Mouse (Mus musculus) small intestine, adult 10 weeks (tissue): ENCODE measurements around the gene Xpa. TPM values are rescaled to one million over a fixed set of nuclear protein-coding genes. Genes with fewer than 3 reads are reported as not detected.

Source experiments
- polyA plus RNA-seq: library from polyadenylated mRNA; stranded (reverse); fragments of 350-450 nt; fragmentation: Illumina TruSeq; extraction: RNeasy Lipid Tissue Mini Kit (QIAGEN cat#74804); gene quantifications from one replicate; pipeline ENCODE4 v1.2.3, GENCODE M21; 2014; ENCODE audit warnings: low replicate concordance

Xpa gene
- polyA plus RNA-seq = 48.6 TPM

DNA sequence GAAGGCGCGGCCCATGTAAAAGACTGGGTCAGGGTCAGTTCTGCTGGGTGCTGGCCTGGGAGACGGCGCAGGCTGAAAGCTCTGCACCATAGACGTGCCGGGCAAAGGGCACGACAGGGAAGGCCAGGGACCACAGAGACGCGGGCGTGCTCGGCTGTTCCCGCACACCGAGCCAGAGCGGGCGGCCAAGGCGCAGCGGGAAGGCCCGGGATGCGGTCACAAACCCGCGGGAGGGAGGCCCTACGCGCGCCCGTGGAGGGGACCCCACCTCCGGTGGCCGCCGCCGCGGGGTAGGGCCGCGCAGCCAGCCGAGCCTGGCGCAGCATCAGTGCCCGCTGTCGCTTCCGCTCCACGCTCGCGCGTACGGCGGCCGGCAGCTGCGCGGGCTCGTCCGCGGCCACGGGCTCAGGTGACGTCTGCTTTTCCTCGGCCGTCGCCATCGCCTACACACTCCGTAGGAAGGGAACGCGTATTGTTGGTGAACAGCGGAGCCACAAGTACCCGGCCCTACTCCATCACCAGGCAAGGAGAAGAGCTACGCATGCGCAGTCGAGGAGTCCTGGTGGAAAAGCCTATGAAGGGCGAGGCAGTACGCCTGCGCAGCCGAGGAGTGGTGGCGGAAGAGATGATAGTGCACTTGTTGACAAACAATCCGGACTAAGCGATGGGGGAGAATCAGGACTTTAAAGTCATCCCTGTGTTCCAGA, at the start of gene Xpa:
Gene Xpa (minus strand): TSS at position 531 of the 707 bp plus-strand sequence.

DNA sequence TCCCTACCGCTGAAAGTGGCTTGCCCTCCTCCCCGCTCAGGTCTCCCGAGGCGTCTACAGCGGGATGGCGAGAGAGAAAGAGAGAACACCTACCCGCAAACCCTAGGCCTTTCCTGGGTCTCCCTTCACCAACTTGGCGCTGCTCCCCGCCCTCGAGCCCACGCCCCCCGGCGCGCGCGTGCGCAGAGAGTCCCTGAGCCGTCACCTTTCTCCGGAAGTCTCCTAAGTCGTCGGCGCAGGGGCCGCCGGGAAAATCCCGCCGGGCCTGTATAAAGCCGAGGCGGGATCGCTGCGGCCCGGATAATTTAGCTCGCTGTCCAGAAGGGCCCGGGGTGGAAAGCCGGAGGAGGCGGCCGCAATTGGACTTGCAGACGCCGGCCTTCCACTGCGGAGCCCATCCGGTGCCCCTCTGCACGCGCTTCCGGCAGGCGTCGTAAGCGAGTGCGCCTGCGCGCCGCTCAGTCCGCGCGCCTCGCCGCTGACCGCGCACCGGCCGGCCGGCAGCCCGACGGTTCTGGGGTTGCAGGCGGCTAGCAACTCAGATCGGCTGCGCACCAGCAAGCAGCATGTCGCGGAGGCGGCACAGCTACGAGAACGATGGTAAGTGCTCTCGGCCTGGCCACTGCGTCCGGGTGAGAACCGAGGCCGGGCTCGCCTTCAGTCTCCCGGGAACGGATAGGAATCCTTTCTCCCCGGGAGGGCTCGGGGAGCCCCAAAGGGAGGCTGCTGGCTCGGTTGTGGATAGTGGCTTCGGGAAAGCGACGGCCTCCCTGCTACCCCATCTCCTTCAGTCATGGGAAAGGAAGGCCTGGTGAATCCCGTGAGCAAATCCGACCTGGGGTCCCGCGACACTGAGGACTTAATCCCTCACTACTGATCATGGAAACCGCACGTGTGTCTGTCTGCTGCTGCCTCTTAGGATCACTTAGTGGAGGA, 57.6 kb downstream of the Xpa start, which contains the start of the genes Ncbp1 and Tstd2:
Gene Ncbp1 (plus strand): TSS at position 327 of the 936 bp plus-strand sequence.
Gene Tstd2 (minus strand): TSS at position 408 of the 936 bp plus-strand sequence.

Other genes starting within 250 kb of the Xpa start
- gene Tdrd7, start 231.0 kb downstream of the Xpa start, polyA plus RNA-seq = 95.4 TPM
- 6.9 TPM for gene Tmod1, start 157.4 kb downstream of the Xpa start, polyA plus RNA-seq
- 31.6 TPM for gene Ncbp1, start 57.7 kb downstream of the Xpa start, polyA plus RNA-seq
- 18.8 TPM for gene Tstd2, start 57.6 kb downstream of the Xpa start, polyA plus RNA-seq
- not detected for gene Foxe1, start 147.3 kb upstream of the Xpa start, polyA plus RNA-seq
- gene Trmo, start 193.1 kb upstream of the Xpa start, polyA plus RNA-seq = 0.56 TPM
- gene Hemgn, start 217.2 kb upstream of the Xpa start, polyA plus RNA-seq = 1.4 TPM